ENCODE assay signal across 21 mouse cellular contexts in the genomic region with DNA sequence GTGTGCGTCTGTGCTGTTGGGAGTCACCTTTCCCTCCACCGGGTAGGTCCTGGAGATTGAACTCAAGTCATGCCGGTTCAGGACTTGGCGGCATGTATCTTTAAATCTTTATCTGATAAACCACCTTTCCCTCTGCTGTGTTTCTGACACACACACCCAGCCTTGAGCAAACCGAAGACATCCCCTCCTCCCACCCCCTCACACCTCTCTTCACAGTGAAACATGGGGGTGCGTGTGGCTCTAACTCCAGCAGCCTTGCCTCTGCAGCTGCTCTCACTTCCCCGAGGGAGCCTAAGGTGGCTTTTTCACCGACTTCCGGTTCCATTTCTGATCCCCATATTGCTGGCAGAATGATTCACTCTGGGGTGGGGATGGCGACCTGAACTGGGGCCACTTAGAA. TPM values are rescaled to one million over a fixed set of nuclear protein-coding genes. Genes with fewer than 3 reads are reported as not detected.
DNase-seq lines count a peak whose midpoint lies in the region; ATAC-seq and TF ChIP-seq lines count a peak whose summit lies in the region.
"Had no signal": no experiment of that assay in that cellular context is flagged by ENCODE, and none has a peak within 500 bp of the region (broad histone marks: within the 10 kb centered on the region; RNA-seq: fewer than 3 reads in every experiment).

No protein-coding gene starts in this region.

- ATAC-seq in megakaryocyte, adult 5-6 weeks (ENCODE audit: poor library complexity, severe bottlenecking), result peak; percentile 30; the same call in 1 of the 2 replicates
- ATAC-seq in cerebellum, adult (ENCODE audit: insufficient number of reproducible peaks, low FRiP score, low TSS enrichment), result no peak
- ATAC-seq: forebrain, embryonic 15.5 days; hindbrain, postnatal 0 days; midbrain, embryonic 15.5 days had no signal

- H3K4me3 ChIP-seq in ES-E14 (ENCODE audit: insufficient read depth in 1 of 2, low read depth in 1 of 2, low read length in 2 of 2, poor library complexity in 1 of 2, severe bottlenecking in 1 of 2), result peak overlapping the region in 1 of 2 experiments; percentile 1; a peak in 2 of 4 replicates
- H3K4me3 ChIP-seq: forebrain, embryonic 15.5 days; gastrocnemius, adult 2 months; heart, embryonic 15.5 days; kidney, embryonic 15.5 days; midbrain, embryonic 15.5 days; neural tube, embryonic 12.5 days had no signal

- in situ Hi-C loops in ES-E14 (cut with MboI; ENCODE audit: low sequenced_read_pairs in 2 of 2, unreplicated experiment in 2 of 2), result loop anchor here in 1 of 2 experiments (10.0 kb wide), 1 partner anchor 115 kb away; no protein-coding TSS in a partner anchor

- no peak overlapping the region; the same call in 1 of the 2 replicates for H3K27ac ChIP-seq in ES-E14 (ENCODE audit: insufficient read depth, low read depth, low read length, poor library complexity, severe bottlenecking)
- H3K27ac ChIP-seq: forebrain, embryonic 15.5 days; gastrocnemius, adult 2 months; heart, embryonic 15.5 days; hindbrain, postnatal 0 days; kidney, embryonic 15.5 days; macrophage; midbrain, embryonic 15.5 days; neural tube, embryonic 12.5 days had no signal

- peak; percentile 75 for DNase-seq in CD4-positive, CD25-positive, alpha-beta regulatory T cell, adult 2 months (ENCODE audit: low read depth, low spot score)
- DNase-seq in ES-E14 (ENCODE audit: low read depth, low spot score), result no peak
- DNase-seq in thymus, postnatal 10 days (ENCODE audit: low spot score in 2 of 2), result peak; percentile 67 to 78
- no peak for DNase-seq in right cerebral cortex, postnatal 4 days
- DNase-seq in kidney, postnatal 10 days, result no peak
- DNase-seq: adrenal gland, postnatal 10 days; cerebellum, adult 9-11 months; embryo, embryonic 11 days; gastrocnemius, adult 2 months; heart, adult 18-20 months; layer of hippocampus, adult 9-11 months had no signal

- H3K36me3 ChIP-seq in ES-E14 (ENCODE audit: control insufficient read depth, insufficient read depth, low read length, poor library complexity, severe bottlenecking), result no peaks in the 10 kb centered on the region
- H3K36me3 ChIP-seq: forebrain, embryonic 15.5 days; heart, embryonic 15.5 days; kidney, embryonic 15.5 days; midbrain, embryonic 15.5 days; neural tube, embryonic 12.5 days had no signal

- H3K4me1 ChIP-seq in ES-E14 (ENCODE audit: control insufficient read depth in 2 of 2, insufficient read depth in 2 of 2, low read length in 2 of 2, poor library complexity in 1 of 2), result peaks cover 0 to 14% of the 10 kb centered on the region in 2 experiments; a peak in 3 of 4 replicates
- H3K4me1 ChIP-seq: midbrain, embryonic 15.5 days; neural tube, embryonic 12.5 days had no signal

- H3K9me3 ChIP-seq in ES-E14 (ENCODE audit: control insufficient read depth, insufficient read depth, low read depth, low read length), result no peaks in the 10 kb centered on the region
- H3K9me3 ChIP-seq: forebrain, embryonic 15.5 days; heart, embryonic 15.5 days; kidney, embryonic 15.5 days; midbrain, embryonic 15.5 days; neural tube, embryonic 12.5 days had no signal

- peak overlapping the region; percentile 8; the same call in 1 of the 2 replicates for H3K9ac ChIP-seq in ES-E14 (ENCODE audit: insufficient read depth, low read depth, low read length, poor library complexity, severe bottlenecking)
- H3K9ac ChIP-seq: forebrain, embryonic 15.5 days; heart, embryonic 15.5 days; kidney, embryonic 15.5 days; lung, embryonic 14.5 days; midbrain, embryonic 15.5 days; neural tube, embryonic 12.5 days had no signal

TF ChIP-seq in ES-E14, 5 proteins besides CTCF, POLR2A, EP300 and RAD21:
- TF ChIP-seq ZNF384 (IDR thresholded peaks at IDR 0.05; ENCODE audit: low read depth, low read length) (no peak), MAFK (IDR thresholded peaks at IDR 0.05; ENCODE audit: insufficient read depth, low read depth, low read length) (no peak), ZC3H11A (IDR thresholded peaks at IDR 0.05; ENCODE audit: borderline replicate concordance, low read depth, low read length) (no peak), HCFC1 (IDR thresholded peaks at IDR 0.05; ENCODE audit: borderline replicate concordance, insufficient read depth, low read length) (no peak), CHD2 (IDR thresholded peaks at IDR 0.05; ENCODE audit: low read depth, low read length) (no peak)

RNA-seq across cellular contexts. Expression of a gene that starts 52.8 kb away (rescaled TPM):
- total RNA-seq in ES-E14 (2012; rRNA removed), result 13.4 and 19.2 TPM in 2 replicates
- 14.0 and 17.2 TPM in 2 replicates for total RNA-seq in megakaryocyte, adult 5-6 weeks (2015)
- total RNA-seq in megakaryocyte, adult 5-6 weeks (2017), result 8.9 and 11.5 TPM in 2 replicates

Comparison
In these comparisons a context has a peak if more than half of its experiments do, and no peak if none do; other contexts are left out.
1. DNase-seq: peak in CD4-positive, CD25-positive, alpha-beta regulatory T cell, adult 2 months (single experiment) and thymus, postnatal 10 days (2 of 2); none in ES-E14 (single experiment), right cerebral cortex, postnatal 4 days (single experiment) and kidney, postnatal 10 days (single experiment).